Mouse (Mus musculus) cerebellum, postnatal 14 days (tissue): ENCODE results near the gene Drd3.

Source experiments
- DNase-seq, 2 experiments: peaks; one replicate each; pipeline ENCODE4 v3.0.0; 2021; ENCODE audit warnings: mixed read lengths in 2 of 2

Drd3 gene

GRCm38 (mm10) chr16:43753751-43754150 is at the start of gene Drd3:
Gene Drd3 (plus strand): TSS chr16:43754026.
- no peak for DNase-seq

- DNase-seq = peak in 1 of 2 experiments; percentile 18
These were observed 45.3 kb upstream of the Drd3 start for GRCm38 (mm10) chr16:43708335-43709061.

- DNase-seq = peak; percentile 44 to 52
These were observed 44.8 kb upstream of the Drd3 start for GRCm38 (mm10) chr16:43709062-43709413.

DNA sequence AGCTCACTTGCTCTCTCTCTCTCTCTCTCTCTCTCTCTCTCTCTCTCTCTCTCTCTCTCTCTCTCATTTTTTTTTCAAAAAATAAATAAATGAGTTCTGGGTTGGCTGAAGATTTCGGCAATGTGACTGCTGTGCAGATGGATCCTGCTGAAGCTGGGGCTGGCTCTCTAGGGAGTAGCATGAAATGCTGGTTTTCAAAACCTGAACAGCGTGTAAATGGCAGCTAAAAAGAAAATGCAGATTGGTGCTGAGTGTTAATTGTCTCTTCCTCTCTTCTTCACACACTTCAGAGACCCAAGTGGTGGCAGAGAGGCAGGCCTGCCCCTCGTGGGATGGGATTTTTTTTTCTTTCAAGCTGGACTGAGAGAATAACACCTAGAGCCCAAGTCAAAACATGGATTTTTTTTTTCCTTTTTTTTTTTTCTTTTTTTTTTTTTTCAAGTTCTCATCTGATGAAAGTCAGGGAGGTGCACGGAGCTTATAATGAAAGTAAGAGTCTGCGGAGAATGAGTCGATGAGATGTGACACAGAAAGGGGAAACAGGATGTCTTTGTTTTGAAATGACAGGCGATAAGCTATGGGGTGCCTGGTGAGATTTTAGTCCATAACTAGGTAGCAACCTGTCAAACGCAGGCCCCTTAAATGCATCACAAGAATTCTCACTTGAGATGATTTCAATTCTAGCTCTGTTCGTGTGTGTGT is 44.2 kb upstream of the Drd3 start:
- peak in 1 of 2 experiments; percentile 18 for DNase-seq

GRCm38 (mm10) chr16:43710134-43710475 is 43.7 kb upstream of the Drd3 start:
- no peak for DNase-seq

- DNase-seq = peak in 1 of 2 experiments; percentile 15
These were observed 43.2 kb upstream of the Drd3 start for GRCm38 (mm10) chr16:43710651-43711050.

DNA sequence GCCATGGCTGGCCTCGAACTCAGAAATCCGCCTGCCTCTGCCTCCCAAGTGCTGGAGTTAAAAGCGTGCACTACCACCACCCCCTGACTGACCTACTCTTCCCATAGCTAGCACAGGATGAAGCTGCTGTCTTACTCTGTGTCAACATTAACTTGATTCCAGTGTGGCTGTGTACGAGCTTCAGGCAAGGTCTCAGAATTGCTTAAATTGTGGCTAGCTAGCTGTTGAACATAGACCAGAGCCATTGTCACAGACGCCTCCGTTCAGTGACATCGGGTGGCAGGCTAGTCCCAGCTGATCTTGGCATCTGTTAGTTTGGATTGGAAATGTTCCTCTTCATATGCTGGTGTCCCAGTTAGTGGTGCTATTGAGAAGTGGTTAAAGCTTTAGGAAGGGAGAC is 42.5 kb upstream of the Drd3 start:
- DNase-seq = no peak

DNA sequence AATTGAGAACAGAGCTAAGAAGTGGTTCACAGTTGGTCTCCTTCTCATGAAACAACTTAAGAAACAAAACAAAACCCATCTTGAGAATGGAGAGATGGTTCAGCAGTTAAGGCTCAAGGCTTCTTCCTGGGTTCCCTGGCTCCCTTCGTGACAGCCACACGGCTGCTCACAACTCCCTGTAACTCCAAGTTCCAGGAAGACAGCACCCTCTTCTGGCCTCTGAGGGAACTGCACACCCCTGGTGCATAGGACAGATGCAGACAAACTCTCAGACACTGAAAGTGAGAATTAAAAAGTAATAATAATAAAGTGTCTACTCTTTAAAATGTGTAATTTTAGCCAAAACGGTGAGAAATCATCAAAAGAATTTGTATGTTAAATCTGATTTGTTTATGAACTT is 29.4 kb upstream of the Drd3 start:
- DNase-seq = peak in 1 of 2 experiments; percentile 34

DNA sequence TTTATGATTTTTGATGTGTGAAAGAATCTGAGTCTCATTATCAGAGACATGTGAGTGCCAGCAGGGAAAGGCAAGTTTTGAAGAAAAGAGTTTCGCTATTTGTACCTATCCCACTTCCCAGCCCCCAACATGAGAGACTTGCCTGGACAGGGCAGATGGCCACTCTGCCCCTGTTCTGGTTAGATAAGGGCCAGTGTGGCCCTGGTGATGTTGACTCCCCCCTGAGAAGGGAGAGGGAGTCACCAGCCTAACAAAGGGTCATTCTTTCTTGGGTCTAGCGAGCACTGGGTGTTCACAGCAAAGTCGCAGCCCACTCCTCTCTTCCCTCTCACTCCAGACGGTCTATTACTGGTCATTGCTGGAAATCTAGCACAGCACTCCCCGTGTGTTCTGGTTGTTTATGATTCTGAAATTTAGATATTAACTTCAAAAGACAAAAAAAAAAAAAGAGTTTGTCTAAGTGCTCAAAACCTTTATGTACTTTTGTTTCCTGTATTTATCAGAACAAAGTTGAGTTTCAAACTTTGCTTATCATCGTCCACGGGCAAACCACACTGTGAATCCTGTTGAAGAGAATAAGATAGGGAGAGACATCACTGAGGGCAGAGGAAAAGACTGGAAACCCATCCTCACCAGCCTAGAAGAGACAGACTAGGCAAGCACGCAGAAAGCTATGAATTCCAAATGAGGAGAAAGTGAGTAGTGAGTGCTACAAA is 24.2 kb upstream of the Drd3 start:
- DNase-seq = no peak

DNA sequence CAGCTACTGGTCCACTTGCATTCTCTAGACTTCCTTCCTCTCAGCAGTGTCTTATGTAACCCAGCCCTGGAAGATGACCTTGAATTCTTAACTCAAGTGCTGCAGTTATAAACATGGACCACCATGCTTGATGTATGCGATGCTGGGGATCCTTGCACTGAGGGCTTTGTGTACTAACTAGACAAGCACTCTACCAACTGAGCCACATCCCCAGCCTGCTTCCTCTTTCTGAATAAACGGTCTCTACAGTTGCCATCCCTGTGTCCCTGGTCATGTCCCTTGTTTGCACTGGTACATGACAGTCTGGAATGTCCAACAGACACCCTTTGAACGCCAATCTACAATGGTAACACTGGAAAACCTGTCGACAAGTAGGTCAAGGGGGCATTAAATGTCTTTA is 23.5 kb upstream of the Drd3 start:
- no peak for DNase-seq

DNA sequence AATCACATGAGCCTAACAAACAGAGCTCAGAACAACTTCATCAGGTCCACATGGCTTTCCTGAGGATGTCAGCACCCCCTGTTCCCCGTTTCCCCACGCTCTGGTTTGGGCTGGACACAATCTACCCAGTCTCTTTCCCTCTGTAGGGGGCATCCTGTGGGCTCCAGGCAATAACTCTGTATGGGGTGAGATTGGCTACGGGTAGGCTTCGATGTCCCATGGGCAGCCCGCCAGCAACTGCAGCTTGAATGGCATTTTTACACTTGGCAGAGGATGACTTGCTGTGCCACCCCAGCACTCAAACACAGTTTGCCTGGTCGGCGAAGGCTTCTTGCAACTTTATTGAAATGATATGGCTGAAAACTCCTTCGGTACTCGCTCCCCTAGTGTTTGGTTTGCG is 21.3 kb upstream of the Drd3 start:
- DNase-seq = peak; percentile 39

DNA sequence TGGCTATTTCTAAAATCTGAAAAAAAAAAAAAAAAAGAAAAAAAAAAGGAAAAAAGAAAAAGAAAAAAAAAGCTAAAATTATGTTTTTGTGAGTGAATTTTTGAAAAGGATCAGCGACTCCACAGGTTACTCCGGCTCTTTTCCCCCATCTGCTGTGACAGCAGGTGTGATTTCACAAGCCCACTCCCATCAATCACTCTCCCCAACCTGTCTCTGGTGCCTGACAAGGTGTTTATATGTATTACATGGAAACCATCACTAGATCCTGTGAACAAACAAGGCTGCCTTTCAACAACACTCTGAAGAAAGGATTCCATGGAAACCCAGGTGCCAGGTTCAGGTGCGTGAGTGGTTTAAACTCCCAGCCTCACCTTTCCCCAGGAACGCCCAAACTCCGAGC is 20.9 kb upstream of the Drd3 start:
- no peak for DNase-seq

DNA sequence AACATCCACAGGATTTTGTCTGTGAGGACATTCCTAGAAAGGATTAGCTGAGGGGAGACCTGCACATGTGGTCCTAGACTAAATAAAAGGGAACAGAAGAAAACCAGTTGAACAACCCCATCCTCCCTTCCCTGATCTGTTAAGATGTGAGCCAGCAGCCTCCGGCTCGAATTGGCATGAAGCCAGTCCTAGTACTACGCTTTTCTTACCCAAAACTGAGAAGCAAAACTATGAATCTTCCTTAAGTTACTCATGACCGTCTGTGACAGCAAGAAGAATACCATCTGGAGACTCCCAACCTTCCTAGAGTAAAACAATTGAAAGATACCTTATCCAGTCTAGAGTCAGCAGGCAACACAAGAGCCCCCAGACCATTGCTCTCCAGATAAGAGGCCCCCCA is 15.9 kb upstream of the Drd3 start:
- no peak for DNase-seq

GRCm38 (mm10) chr16:43740936-43741335 is 12.9 kb upstream of the Drd3 start:
- DNase-seq = no peak

DNA sequence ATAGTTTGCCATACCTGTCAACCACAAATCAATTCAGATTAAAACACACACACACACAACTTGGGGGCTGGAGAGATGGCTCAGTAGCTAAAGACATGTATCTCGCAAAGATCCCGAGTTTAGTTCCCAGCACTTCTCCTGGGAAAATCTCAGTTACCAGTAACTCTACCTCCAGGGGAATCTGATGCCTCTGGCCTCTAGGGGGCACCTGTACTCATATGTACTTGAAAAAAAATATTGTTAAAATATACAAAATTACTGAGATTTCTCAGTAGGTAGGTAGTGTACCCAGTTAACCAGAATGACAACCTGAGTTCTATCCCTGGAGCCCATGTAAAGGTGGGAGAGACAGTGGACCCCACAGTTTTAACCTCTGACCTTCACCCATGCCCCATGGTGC is 5.4 kb upstream of the Drd3 start:
- no peak for DNase-seq

- peak in 1 of 2 experiments; percentile 6 for DNase-seq
These were observed 926 bp upstream of the Drd3 start for GRCm38 (mm10) chr16:43752900-43753299.

GRCm38 (mm10) chr16:43772358-43772757 is 18.5 kb downstream of the Drd3 start:
- no peak for DNase-seq

DNA sequence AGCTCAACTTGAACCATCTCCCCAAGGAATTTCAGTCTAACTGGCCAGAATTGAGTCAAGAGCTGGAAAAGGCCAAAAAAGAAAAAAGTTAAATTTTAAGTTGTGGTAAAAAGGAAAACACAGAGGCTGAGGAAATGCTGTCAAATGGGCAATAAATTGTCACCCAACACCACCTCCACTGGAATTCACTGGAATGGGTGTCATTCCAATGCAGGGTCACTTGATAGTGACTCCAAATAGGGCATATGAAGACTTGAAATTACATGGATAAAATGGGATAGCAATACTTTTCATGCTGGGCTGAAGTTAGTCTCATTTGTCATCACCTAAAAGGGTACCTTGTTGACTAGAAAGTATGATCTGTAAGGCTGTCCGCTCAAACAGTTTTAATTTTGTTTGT is 18.9 kb downstream of the Drd3 start:
- DNase-seq = no peak

- DNase-seq = no peak
These were observed 19.7 kb downstream of the Drd3 start for GRCm38 (mm10) chr16:43773506-43773905.

DNA sequence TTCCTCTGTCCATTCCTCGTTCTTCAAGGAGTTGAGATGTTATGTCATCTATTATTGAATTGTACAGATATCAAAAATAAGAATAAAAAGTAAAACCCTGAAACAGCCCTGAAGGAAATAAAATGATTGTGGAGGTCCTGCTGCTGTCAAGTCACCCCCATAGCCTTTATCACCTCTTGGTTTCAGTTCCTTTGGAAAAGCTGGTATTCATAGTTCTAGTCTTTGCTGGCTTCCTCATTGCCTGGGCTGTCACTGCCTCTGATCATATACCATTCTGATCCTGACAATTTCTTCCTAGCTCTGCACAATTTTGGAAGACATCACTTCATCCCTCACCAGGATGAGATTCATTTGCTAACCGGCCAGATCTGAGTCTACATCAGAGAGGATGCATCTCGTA is 23.1 kb downstream of the Drd3 start:
- no peak for DNase-seq

GRCm38 (mm10) chr16:43799541-43799940 is 45.7 kb downstream of the Drd3 start:
- no peak for DNase-seq

DNA sequence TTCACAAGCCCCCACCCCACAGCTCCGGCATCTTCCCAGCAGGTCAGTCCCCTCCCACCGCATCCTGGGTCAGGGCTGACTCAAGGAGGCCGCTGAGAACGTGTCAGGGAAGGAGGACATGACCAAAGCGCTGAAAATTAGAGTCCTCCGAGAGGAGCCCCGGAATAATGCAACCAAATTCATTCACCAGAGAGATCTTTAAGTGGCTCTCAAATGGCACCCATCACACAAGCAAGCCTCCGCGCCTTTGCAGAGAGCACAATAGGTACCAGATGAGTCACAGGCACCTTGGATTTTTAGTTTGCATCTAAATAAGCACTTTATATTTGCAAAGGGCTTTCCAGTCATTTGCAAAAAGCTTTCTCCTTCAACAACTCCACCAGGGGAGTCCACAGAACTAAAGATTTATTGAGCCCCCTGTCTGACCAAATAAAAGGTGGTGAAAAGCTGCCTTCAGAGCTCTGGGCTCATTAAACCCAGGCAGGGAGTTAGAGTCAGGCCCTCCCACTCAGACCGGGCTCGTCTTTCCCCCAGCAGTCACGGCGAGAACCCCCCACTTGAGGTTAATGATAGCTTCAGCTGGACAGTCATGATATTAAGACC is 46.4 kb downstream of the Drd3 start:
- no peak for DNase-seq

- no peak for DNase-seq
These were observed 47.3 kb downstream of the Drd3 start for GRCm38 (mm10) chr16:43801137-43801536.
